Mouse (Mus musculus) T-helper 2 cell (primary cell): ENCODE data around the gene Ambra1.

Experiments used
- in situ Hi-C: fragments of 300-600 bp; cut with MboI, MseI; formaldehyde crosslinking; loops from one replicate; pipeline ENCODE4 v1.15.1; 2025; ENCODE audit warnings: high pct_unique_total_duplicates

Gene Ambra1

DNA sequence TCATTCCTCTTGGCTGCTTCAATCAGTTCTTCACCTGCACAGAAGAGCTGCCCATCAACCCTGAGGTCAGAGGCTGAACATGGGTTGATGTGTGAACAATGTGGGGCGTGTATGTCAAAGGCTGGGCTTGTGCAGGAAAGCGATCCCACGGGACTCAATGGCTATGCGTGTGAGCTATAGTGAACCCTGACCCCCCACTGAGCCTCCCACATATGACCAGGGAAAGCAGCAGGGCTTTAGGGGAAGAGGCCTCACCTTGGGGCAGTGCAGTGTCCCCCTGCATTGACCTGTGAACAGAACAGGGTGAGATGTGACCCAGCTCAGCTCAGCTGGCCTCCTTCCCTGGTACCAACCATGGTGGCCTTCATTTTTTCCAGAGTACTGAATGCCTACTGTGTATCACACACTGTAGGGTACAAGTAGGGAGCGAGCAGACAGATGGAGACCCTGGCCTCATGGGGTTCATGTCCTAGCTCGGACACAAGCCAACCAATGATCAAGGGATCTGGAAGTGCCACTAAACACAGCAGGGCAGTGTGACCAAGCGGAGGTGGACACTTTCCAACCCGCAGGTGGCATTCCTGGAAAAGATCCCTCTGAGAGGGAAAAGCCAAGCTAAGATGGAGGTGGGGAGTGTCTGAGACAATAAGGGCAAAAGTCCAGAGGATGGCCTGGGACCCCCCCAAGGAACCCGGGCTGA lies 205.0 kb downstream of the Ambra1 start:
- in situ Hi-C loops = no loop called here

DNA sequence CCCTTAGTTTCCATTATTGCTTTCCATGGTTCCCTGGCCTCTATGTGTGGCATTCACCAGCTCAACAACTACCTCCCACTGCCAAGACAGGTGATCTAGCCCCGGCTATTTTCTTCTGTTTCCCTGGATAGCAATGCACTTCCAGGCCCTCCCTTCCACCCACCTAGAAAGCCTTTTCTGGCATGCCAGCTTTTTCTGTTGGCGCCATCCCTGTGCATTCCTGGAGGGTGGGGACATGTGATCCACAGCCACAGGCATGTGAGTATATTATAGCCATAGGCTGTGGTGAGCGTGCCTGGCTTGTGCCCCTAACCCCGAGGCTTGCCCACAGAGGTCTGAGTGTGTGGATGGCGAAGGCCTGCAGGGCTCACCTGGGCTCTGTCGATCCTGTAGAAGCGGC lies 206.2 kb downstream of the Ambra1 start:
- in situ Hi-C loops = no loop called here

- in situ Hi-C loops = no loop called here
Observed at GRCm38 (mm10) chr2:91939303-91939935, 209.5 kb downstream of the Ambra1 start.

DNA sequence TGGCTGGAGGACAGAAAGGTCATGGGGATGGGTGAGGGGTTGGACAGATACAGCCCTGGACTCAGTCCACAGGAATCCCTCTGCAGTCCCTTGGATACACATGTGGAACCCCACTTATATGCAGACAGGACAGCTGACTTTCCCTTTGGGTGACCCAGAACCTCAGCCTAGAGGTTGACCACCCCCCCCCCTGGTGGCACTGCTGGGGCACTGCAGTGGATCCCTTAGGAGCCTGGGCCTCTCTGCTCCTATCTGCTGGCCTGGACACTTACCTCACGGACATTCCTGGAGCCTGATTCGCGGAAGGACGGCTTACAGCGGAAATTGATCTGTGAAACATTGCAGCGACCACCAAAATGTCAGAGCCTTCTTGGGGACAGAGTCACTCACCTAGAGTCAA lies 212.4 kb downstream of the Ambra1 start:
- in situ Hi-C loops = loop anchor here (5.0 to 10.0 kb wide), 2 partner anchors 1020 to 1502 kb away; no protein-coding TSS in a partner anchor

- in situ Hi-C loops = loop anchor here (5.0 to 10.0 kb wide), 2 partner anchors 1022 to 1500 kb away; no protein-coding TSS in a partner anchor
Observed at GRCm38 (mm10) chr2:91944170-91944950, 214.4 kb downstream of the Ambra1 start.

GRCm38 (mm10) chr2:91945483-91945882 lies 215.5 kb downstream of the Ambra1 start, which contains the start of gene Gm9821:
Gene Gm9821, plus strand, starts transcription at chr2:91945703.
- in situ Hi-C loops = loop anchor here (10.0 kb wide), 1 partner anchor 1499 kb away; no protein-coding TSS in a partner anchor

DNA sequence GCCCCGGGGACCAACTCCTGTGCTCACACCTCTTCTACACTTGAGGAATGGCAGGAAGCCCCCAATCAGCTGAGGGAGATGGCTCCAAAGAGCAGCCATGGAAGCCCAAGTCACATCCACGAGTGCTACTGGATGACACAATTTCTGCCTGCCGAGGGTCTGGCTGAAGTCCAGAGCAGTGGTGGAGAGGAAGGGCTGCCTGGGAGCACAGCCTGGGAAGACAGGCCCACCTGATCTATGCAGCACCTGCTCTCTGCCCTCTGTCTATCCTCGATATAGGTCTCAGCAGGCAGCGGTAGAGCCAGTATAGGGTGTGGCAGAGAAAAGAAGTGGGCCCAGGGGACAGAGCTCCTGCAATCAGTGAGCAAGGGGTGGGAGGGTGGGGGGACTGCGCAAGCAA lies 216.9 kb downstream of the Ambra1 start:
- in situ Hi-C loops = loop anchor here (10.0 kb wide), 1 partner anchor 1498 kb away; no protein-coding TSS in a partner anchor

DNA sequence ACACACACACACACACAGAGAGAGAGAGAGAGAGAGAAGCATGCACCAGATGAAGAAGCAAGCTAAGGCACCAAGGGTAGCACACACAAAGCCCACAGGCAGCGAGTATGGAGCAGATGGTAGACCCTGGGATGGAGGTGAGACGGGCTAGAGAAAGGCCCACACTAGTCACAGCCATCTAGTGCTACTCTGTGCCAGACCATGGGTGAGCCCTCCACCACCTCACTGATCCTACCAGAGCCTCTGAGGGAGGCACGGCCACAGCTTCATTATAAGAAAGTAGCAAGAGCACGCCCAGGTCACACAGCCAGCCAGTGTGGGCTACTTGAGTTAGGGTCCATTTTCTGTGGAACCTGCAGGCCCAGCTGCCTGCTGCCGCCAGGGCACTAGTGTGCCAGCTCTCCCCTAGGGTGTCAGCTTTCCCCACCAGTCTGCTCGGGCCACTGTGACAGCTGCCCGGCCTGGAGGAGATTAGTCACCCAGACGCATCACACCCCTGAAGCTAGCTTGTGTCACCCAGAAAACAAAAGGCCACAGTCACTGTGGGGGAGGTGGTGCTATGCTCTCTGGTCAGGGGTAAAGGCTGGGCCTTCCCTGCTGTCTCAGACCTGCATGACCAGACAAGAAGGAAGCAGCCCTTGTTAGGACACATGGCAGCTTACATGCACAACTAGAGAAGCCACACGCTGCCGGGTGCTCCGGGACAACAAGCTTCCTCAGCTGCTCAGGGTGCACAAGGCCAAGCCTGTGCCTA lies 217.6 kb downstream of the Ambra1 start:
- in situ Hi-C loops = loop anchor here (10.0 kb wide), 1 partner anchor 1497 kb away; no protein-coding TSS in a partner anchor

DNA sequence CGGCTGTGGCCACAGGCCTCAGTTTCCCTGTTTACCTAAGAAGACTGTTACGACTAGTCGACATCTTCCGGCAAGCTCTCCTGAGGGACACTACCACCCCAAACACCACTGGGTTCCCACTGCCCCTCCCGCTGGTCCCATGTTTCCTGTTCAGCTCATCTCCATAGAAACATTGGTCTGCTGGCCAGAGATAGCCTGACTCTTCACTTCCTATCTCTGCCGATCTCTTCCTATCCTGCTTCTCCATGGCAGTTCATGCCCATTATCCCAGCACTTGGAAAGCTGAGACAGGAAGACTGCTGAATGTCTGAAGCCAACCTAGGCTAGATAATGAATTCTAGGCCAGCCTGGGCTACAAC lies 218.2 kb downstream of the Ambra1 start:
- in situ Hi-C loops = loop anchor here (10.0 kb wide), 1 partner anchor 1497 kb away; no protein-coding TSS in a partner anchor

DNA sequence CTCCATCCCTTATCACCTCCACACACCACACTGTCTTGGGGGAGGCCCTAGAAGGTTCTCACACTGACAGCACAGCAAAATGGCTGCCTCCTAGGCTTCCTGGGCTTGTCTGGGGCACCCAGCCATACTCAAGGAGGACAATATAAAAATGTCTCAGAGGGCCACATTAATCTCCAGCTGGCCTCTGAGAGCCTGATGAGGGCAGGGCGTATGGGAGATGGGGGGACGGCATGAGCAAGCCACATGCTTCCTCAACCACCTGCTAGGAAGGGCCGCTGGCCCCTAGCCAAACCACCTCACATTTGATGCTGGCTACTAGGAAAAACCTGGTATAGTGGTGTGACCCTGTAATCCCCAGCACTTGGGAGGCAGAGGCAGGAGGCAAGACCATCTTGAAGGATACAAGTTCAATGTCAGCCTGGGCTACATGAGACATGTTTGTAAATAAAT lies 218.9 kb downstream of the Ambra1 start:
- in situ Hi-C loops = loop anchor here (10.0 kb wide), 1 partner anchor 1496 kb away; no protein-coding TSS in a partner anchor

GRCm38 (mm10) chr2:91949411-91950274 lies 219.7 kb downstream of the Ambra1 start:
- in situ Hi-C loops = loop anchor here (10.0 kb wide), 1 partner anchor 1495 kb away; no protein-coding TSS in a partner anchor

GRCm38 (mm10) chr2:91950275-91951085 lies 220.5 kb downstream of the Ambra1 start:
- in situ Hi-C loops = no loop called here

DNA sequence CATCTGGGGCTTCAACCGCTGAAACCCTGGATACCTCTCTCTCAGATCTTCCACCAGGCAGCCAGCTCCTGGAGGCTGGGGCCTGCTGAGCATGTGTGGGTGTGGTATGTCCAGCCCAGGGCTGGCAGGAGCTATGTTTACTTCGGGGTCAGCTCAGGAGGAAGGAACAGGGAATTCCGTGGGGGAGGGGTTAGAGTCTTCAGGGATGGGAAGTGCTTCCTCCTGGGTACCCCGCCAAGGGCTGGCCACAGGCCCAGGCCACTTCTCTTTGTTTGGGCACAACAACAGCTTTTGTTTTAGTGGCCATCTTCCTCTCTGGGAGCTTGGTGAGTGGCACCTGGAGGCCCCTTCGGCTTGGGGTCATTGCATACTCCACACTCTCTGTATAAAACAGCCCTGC lies 223.9 kb downstream of the Ambra1 start:
- in situ Hi-C loops = no loop called here

GRCm38 (mm10) chr2:91955121-91955591 lies 225.2 kb downstream of the Ambra1 start:
- in situ Hi-C loops = no loop called here

DNA sequence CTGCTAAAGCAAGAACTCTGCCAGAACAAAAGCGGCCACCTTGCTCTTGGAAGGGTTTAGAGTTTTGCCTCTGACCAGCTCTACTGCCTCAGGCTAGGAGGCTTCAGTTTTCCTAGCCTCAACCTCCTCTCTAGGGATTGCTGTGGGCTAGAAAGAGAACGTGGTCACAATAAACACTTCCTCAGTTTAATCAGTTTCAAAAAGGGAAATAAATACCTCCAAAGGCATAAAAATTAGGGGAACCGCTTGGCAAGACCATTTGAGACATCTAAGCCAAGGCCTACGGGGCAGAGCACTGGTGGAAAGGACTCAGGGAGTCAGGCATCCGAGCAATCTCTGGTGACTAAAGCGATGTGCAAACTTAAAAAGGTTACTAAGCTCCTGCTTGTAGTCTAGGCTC lies 225.9 kb downstream of the Ambra1 start:
- in situ Hi-C loops = no loop called here

DNA sequence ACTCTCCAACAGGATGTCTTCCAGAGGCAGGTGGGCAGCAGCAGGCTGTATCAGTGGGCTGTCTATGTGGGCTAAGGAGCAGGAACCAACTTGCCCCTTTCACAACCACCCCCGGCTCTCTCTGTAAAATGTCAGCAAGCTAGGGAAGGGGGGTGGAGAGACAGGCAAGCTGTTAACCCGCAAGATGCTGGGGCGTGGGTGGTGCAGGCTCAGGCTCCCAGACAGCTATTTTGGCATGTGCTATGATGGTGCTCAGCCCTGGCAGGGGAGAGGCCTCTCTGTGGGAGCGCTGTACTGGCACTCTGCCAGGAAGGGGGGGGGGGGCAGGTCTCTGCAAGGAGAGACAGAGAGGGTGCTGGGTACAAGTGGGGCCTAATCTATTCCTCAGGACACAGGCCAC lies 227.2 kb downstream of the Ambra1 start:
- in situ Hi-C loops = no loop called here

DNA sequence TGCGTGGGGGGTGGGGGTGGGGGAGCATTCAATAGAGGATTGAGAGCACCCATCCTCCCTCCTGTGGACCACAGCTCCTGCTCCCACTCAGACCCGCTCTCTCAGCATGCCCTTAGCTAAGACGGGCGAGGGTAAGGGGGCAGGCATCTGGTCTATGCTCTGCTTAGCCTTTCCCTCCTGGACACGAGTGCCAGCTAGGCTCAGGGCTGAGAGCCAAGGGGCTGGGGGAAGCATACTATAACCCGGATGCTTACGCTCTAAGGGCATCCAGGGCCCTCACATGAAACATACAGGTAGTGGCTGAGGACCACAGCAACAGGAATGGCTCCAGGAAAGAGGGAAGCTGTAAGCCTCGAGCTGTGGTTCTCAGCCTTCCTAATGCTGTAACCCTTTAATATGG lies 228.1 kb downstream of the Ambra1 start:
- in situ Hi-C loops = no loop called here

GRCm38 (mm10) chr2:91958701-91959457 lies 228.9 kb downstream of the Ambra1 start:
- in situ Hi-C loops = no loop called here
